Mouse (Mus musculus): ENCODE results near the gene Mkrn1. TPM values are rescaled to one million over a fixed set of nuclear protein-coding genes. Genes with fewer than 3 reads are reported as not detected.

Mkrn1 gene
- polyA plus RNA-seq, 1 experiment from 2014 or later = 126 TPM

Other genes starting within 250 kb of the Mkrn1 start
- gene Kdm7a, start 213.7 kb downstream of the Mkrn1 start, polyA plus RNA-seq (2015; fragmentation: Nextera tagmentation; extraction: Ambion mirVana) = 4.6 and 5.4 TPM in 2 replicates
- gene Slc37a3, start 42.8 kb downstream of the Mkrn1 start, polyA plus RNA-seq (2015; fragmentation: Nextera tagmentation; extraction: Ambion mirVana) = 27.5 and 32.5 TPM in 2 replicates
- gene Rab19, start 39.3 kb downstream of the Mkrn1 start, polyA plus RNA-seq (2015; fragmentation: Nextera tagmentation; extraction: Ambion mirVana) = 0.50 and 1.4 TPM in 2 replicates
- 11.9 and 14.6 TPM in 2 replicates for gene Dennd2a, start 137.4 kb upstream of the Mkrn1 start, polyA plus RNA-seq (2015; fragmentation: Nextera tagmentation; extraction: Ambion mirVana)
- 18.4 and 18.9 TPM in 2 replicates for gene Adck2, start 153.4 kb upstream of the Mkrn1 start, polyA plus RNA-seq (2015; fragmentation: Nextera tagmentation; extraction: Ambion mirVana)
- 2.0 TPM in 1 of 2 replicates, not detected in the other for gene Gm42420, start 165.3 kb upstream of the Mkrn1 start, polyA plus RNA-seq (2015; fragmentation: Nextera tagmentation; extraction: Ambion mirVana)
- 546 and 708 TPM in 2 replicates for gene Ndufb2, start 172.1 kb upstream of the Mkrn1 start, polyA plus RNA-seq (2015; fragmentation: Nextera tagmentation; extraction: Ambion mirVana)